ENCODE assay signal across 12 mouse cellular contexts in genomic region chr13:97337954-97338353, GRCm38 (mm10).
DNase-seq lines count a peak whose midpoint lies in the region; ATAC-seq and TF ChIP-seq lines count a peak whose summit lies in the region.
"Had no signal": no experiment of that assay in that cellular context is flagged by ENCODE, and none has a peak within 500 bp of the region (broad histone marks: within the 10 kb centered on the region; RNA-seq: fewer than 3 reads in every experiment).

No protein-coding gene starts in this region.

- H3K4me3 ChIP-seq in intestine, embryonic 16.5 days (ENCODE audit: low read length), result no peak overlapping the region
- no peak overlapping the region for H3K4me3 ChIP-seq in intestine, postnatal 0 days (ENCODE audit: low read depth, low read length)
- no peak overlapping the region for H3K4me3 ChIP-seq in forebrain, embryonic 10.5 days
- H3K4me3 ChIP-seq in limb, embryonic 12.5 days (replicated peaks), result no peak overlapping the region
- H3K4me3 ChIP-seq: limb, embryonic 15.5 days; midbrain, embryonic 15.5 days had no signal

- H3K27ac ChIP-seq in intestine, embryonic 16.5 days (ENCODE audit: low read length), result peak overlapping the region; percentile 30; the same call in 1 of the 2 replicates
- no peak overlapping the region for H3K27ac ChIP-seq in intestine, postnatal 0 days (ENCODE audit: low read depth, low read length)
- H3K27ac ChIP-seq in forebrain, embryonic 10.5 days, result peak overlapping the region; percentile 74
- peak overlapping the region; percentile 75 for H3K27ac ChIP-seq in limb, embryonic 12.5 days
- H3K27ac ChIP-seq: limb, embryonic 15.5 days; midbrain, embryonic 15.5 days had no signal

- H3K27me3 ChIP-seq in intestine, embryonic 16.5 days (replicated peaks; ENCODE audit: control insufficient read depth, insufficient read depth, low read length), result no peaks in the 10 kb centered on the region
- no peaks in the 10 kb centered on the region for H3K27me3 ChIP-seq in intestine, postnatal 0 days (replicated peaks; ENCODE audit: control insufficient read depth, insufficient read depth, low read length)
- peaks cover 11% of the 10 kb centered on the region; the same call in 1 of the 2 replicates for H3K27me3 ChIP-seq in forebrain, embryonic 10.5 days (ENCODE audit: poor library complexity, severe bottlenecking)
- no peaks in the 10 kb centered on the region for H3K27me3 ChIP-seq in limb, embryonic 12.5 days
- H3K27me3 ChIP-seq: limb, embryonic 15.5 days; midbrain, embryonic 15.5 days; Patski had no signal

- peaks cover 20% of the 10 kb centered on the region for H3K4me1 ChIP-seq in intestine, embryonic 16.5 days (ENCODE audit: control insufficient read depth, insufficient read depth, low read length)
- H3K4me1 ChIP-seq in intestine, postnatal 0 days (replicated peaks; ENCODE audit: control insufficient read depth, insufficient read depth, low read length), result peaks cover 16% of the 10 kb centered on the region
- peaks cover 40% of the 10 kb centered on the region for H3K4me1 ChIP-seq in forebrain, embryonic 10.5 days
- peaks cover 18% of the 10 kb centered on the region for H3K4me1 ChIP-seq in limb, embryonic 12.5 days (replicated peaks)

- no peaks in the 10 kb centered on the region for H3K36me3 ChIP-seq in intestine, embryonic 16.5 days (ENCODE audit: control insufficient read depth, insufficient read depth, low read length)
- H3K36me3 ChIP-seq in intestine, postnatal 0 days (ENCODE audit: control insufficient read depth, insufficient read depth), result no peaks in the 10 kb centered on the region
- H3K36me3 ChIP-seq in forebrain, embryonic 10.5 days (replicated peaks), result no peaks in the 10 kb centered on the region
- no peaks in the 10 kb centered on the region for H3K36me3 ChIP-seq in limb, embryonic 12.5 days
- H3K36me3 ChIP-seq: limb, embryonic 15.5 days; midbrain, embryonic 15.5 days had no signal

- H3K9ac ChIP-seq in intestine, embryonic 16.5 days (ENCODE audit: low read depth, low read length), result no peak overlapping the region
- no peak overlapping the region for H3K9ac ChIP-seq in intestine, postnatal 0 days (ENCODE audit: low read depth, low read length)
- no peak overlapping the region for H3K9ac ChIP-seq in limb, embryonic 12.5 days (replicated peaks)
- H3K9ac ChIP-seq: limb, embryonic 15.5 days; midbrain, embryonic 15.5 days had no signal

- H3K4me2 ChIP-seq in intestine, embryonic 16.5 days (ENCODE audit: low read depth, low read length), result no peak overlapping the region
- no peak overlapping the region for H3K4me2 ChIP-seq in intestine, postnatal 0 days (replicated peaks; ENCODE audit: low read depth)
- H3K4me2 ChIP-seq in limb, embryonic 12.5 days, result no peak overlapping the region
- H3K4me2 ChIP-seq: limb, embryonic 15.5 days; midbrain, embryonic 15.5 days had no signal

- no peak for ATAC-seq in intestine, embryonic 16.5 days
- no peak for ATAC-seq in intestine, postnatal 0 days
- ATAC-seq in limb, embryonic 12.5 days (ENCODE audit: insufficient number of reproducible peaks, insufficient read depth, low FRiP score, low TSS enrichment, low read depth), result peak; percentile 64
- ATAC-seq: midbrain, embryonic 15.5 days; Patski had no signal

- no peak for TF ChIP-seq CTCF in intestine, postnatal 0 days (IDR thresholded peaks at IDR 0.05; ENCODE audit: low read depth)

- DNase-seq in NIH3T3 (ENCODE audit: low read depth), result peak; percentile 27
- DNase-seq in forebrain, embryonic 10.5 days (ENCODE audit: extremely low spot score, low spot score), result no peak
- DNase-seq in ovary, postnatal 14 days (ENCODE audit: low spot score), result no peak
- no peak for DNase-seq in right cerebral cortex, postnatal 4 days
- DNase-seq in right cerebral cortex, postnatal 25 days, result no peak
- DNase-seq: adrenal gland, adult 8-10 months had no signal

- WGBS in intestine, embryonic 16.5 days, result 25% methylated on average over 3 of the region's 3 CpGs
- 35% methylated on average over 3 of the region's 3 CpGs for WGBS in intestine, postnatal 0 days
- WGBS in forebrain, embryonic 10.5 days, result 18% methylated on average over 3 of the region's 3 CpGs
- WGBS in limb, embryonic 12.5 days, result 3% methylated on average over 3 of the region's 3 CpGs

- H3K9me3 ChIP-seq in intestine, embryonic 16.5 days (ENCODE audit: control insufficient read depth, low read length), result no peaks in the 10 kb centered on the region
- H3K9me3 ChIP-seq in intestine, postnatal 0 days (ENCODE audit: control insufficient read depth), result no peaks in the 10 kb centered on the region
- H3K9me3 ChIP-seq in forebrain, embryonic 10.5 days, result peaks cover 5% of the 10 kb centered on the region; the same call in 1 of the 2 replicates
- H3K9me3 ChIP-seq in limb, embryonic 12.5 days, result no peaks in the 10 kb centered on the region
- H3K9me3 ChIP-seq: limb, embryonic 15.5 days; midbrain, embryonic 15.5 days had no signal
